Mouse (Mus musculus): ENCODE data around the gene Il4ra.

Gene Il4ra

DNA sequence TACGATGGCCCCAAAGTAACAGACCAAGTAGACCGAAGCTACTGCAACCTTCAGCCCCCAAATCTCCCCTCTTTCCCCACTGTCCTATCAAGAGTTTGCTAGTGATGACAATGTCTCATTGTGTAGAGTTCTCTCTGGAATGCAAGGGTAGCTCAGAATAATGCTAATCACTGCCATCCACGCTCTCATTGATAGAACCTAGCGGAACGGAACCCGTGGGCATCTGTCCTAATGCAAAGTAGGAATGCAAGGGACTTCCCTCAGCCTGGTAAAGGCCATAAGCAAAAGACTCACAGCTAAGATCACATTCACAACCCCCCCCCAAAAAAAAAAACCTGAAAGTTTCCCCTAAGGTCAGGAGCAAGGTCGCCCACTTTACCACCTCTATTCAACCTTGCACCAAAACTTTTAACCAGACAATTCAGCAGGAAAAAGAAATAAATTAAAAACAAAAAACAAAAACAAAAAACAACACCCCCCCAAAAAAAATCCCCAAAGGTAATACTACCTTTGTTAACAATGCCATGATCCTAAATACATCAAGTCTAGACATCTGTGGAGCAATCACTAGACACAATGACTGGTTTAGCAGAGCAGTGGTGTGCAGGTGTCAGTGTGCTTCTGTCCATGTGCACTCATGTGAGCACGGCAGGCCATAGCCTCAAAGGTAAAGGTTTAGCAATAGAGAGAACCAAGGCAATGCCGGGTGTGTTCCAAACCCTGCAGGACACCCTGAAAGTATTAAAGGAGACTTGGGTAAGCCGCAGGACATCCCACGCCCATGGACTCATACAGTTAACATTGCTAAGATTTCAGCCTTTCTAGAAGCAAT lies 45.8 kb downstream of the Il4ra start:
- no peak for ATAC-seq (ENCODE audit: insufficient number of reproducible peaks, low FRiP score, low TSS enrichment)

DNA sequence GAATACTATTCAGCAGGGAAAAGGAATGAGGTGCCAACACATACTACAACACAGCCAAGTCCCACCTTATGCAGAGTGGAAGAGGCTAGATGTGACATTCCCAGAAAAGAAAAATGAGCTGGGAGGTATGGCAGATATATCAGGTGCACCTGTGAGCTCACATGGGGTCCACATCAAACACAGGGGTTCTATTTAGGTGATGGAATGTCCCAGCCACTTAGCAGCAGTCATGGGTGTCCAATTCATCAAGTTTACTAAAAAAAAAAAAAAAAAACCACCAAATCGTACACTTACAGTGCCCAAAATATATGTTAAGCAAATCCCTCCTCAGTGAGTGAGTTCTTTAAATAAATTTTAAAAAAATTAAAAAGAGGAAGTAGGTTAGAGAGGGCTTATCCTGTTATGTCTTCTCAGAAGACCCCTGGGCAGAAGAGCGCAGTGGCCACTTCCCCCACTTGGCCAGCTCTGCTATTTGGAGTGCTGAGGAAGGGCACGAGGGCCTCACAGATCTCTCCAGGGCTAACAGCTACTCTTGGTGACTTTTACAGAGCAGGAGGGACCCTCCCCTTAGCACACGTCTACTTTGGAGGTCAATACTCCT lies 47.6 kb downstream of the Il4ra start:
- no peak for ATAC-seq (ENCODE audit: insufficient number of reproducible peaks, low FRiP score, low TSS enrichment)

DNA sequence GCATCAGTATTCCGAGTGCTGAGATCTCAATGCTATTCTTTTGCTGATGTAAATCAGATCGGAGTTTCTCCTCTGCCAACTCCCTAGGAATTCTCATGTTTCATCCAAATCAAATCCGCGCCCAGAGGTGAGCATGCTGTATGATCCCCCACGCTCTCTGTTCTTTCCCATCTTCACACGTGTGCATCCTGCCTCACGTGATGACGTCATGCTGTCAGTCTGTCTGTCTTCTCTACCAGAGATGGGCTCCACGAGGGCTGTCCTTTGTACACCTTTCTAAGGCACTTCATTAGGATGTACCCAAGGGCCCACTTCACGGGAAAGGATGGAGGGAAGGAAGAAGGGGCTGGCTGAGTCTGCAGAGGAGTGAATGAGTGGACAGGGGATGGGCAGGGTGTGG lies 48.2 kb downstream of the Il4ra start:
- no peak for ATAC-seq (ENCODE audit: insufficient number of reproducible peaks, low FRiP score, low TSS enrichment)

DNA sequence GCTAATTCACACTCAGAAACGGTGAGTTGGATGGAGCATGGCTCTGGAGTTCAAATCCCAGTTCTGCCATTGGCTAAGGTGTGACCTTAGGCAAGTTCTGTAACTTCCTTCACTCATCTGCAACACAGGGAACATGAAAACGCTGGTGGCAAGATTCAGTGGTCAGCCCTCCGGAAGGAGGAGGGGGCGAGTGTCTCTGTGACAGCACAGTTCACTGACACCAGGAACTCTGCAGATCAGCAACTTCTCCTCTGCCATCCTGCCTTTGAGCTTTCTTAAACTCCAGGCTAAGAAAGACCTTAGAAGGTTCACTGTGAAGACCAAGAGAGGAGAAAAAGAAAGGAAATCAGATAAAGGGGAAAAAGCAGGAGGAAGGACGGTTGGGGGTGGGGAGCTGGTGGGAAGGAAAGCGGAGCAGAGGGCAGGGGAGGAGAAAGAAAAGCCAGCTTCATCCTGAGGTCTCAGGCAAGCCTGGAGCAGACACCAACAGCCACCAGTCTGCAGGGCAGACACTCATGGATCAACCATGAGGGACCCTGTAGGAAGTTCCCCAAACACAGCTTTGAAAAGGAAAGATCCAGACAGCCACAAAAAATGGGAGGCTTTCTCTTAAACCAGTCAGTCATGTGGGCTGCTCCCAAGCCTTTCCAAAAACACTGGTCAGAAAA lies 48.8 kb downstream of the Il4ra start:
- ATAC-seq (ENCODE audit: insufficient number of reproducible peaks, low FRiP score, low TSS enrichment), result no peak

DNA sequence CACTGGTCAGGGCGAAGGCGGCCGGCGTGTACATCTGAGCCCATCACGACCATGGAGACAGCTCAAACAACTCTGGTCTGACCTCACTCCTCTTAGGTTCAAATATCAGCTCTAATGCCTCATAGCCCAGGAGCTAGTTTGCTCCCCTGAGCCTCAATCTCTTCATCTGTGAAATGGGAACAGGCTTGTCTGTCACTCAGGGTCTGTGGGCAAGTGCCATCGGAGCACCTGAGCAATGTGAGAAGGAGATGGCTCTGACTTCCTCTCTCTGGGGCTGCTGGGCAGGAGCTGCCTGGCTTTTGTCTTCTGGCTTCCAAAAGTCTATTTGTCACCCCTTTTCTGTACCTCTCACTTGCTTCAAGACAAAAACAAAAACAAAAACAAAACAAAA lies 49.4 kb downstream of the Il4ra start:
- ATAC-seq (ENCODE audit: insufficient number of reproducible peaks, low FRiP score, low TSS enrichment), result no peak

DNA sequence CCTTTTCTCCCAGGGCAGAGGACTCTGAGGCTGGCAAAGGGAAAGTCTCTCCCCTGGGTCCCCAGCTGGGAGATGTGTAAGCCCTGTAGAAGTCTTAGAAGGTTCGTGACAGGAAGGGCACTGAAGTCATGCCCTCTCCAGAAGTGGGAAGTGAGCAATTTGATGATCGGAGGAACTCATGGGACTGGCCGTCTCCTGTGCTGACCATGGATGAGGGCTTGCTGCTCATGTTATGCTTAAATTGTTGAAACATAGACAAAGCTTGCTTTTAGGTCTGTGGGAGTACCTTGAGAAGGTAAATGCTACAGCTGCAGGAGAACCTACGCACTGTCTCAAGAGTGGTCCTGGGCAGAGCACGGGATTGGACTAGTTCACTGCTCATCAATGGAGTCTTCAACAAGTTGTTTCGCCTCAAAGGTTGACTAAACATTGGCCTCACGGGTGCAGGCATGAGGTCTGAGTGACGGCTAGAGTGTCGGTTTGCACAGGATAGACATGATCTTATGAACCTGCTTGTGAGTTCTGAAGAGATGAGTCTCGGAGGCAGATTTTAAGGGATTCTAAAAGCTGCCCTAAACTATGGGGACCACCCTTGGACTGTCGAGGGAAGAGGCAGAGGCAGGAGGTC lies 50.0 kb downstream of the Il4ra start:
- no peak for ATAC-seq (ENCODE audit: insufficient number of reproducible peaks, low FRiP score, low TSS enrichment)

DNA sequence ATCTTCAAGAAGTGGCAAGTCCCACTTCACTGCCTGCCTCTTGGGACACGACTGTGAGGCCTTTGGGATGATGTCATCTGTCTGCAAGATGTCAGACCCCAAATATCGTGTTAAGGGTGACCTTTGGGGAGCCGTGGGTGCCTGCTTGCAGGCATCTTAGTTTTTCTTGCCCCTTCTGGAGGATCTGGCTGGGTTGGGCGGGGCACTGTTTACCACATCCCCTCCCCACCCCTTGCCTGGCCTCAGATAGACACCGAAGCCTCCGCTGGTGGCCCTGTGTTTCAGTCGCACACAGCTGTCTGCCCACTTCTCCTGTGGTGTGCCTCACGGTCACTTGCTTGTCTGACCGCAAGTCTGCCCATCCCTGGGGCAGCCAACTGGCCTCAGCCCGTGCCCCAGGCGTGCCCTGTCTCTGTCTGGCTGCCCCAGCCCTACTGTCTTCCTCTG lies 51.3 kb downstream of the Il4ra start, which contains the start of gene Il21r:
TSS of gene Il21r (plus strand) at position 245 of the 447 bp plus-strand sequence.
- no peak for ATAC-seq (ENCODE audit: insufficient number of reproducible peaks, low FRiP score, low TSS enrichment)

DNA sequence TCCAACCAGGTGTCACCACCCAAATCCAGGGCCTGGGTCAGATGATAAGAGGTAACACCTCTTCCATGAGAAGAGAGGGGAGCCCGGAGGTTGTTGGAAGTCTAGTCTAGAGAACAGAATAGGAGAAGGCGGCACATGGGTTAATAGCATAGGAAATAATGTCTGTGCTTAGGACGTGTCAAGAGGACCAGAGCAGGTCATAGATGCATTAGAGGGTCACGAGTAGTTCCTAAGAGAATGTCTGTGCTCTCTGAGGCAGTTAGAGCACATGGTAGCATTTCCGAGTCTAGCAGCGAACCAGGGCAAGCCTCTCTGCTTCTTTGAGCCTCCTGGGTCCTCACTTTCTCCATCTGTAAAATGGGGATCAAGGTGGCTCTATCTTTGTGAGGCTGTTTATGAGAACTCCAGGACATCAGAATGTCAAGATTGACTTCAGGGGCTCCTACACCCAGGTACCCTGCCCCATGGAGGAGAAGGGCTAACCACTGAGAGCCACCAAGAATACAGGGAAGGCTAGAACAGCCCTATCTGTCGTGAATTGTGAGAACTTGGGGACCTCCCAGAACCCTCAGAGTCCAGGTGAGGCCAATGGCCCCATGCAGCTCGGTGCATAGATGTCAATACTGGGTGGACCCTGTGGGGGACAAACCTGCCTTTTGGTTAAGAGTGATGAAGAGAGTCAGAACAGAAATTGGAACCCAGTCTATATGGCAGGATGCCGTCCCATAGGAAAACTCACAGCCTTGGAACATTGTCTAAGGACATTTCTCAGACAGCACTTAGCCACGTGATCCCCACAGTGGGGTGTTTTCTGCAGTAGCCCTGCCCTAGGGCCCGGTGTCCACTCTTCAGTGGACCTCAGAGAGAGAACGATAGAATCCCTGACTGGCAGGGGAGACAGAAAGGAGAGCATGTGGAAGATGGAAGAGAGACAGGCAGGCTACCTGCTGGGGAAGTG lies 52.7 kb downstream of the Il4ra start:
- ATAC-seq (ENCODE audit: insufficient number of reproducible peaks, low FRiP score, low TSS enrichment), result no peak

DNA sequence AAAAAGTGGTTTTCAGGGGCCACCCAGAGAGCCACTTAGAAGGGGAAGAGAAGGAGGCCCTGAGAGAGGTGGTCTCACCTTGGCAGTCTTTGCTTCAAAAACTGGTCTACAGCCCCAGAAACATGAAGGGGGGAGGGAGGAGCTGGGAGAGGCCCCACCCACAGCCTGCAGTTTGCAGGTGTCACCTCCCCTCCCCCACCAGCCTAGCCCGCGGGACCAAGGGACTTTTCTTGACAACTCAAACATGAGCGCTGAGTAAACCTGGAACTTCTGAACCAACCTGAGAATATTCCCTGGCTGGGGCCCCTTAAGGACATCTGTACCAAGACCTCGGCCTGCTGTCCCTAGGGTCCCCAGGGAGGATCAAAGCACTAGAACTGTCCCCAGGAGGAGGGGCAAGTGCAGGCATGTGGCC lies 53.8 kb downstream of the Il4ra start:
- ATAC-seq (ENCODE audit: insufficient number of reproducible peaks, low FRiP score, low TSS enrichment), result no peak

DNA sequence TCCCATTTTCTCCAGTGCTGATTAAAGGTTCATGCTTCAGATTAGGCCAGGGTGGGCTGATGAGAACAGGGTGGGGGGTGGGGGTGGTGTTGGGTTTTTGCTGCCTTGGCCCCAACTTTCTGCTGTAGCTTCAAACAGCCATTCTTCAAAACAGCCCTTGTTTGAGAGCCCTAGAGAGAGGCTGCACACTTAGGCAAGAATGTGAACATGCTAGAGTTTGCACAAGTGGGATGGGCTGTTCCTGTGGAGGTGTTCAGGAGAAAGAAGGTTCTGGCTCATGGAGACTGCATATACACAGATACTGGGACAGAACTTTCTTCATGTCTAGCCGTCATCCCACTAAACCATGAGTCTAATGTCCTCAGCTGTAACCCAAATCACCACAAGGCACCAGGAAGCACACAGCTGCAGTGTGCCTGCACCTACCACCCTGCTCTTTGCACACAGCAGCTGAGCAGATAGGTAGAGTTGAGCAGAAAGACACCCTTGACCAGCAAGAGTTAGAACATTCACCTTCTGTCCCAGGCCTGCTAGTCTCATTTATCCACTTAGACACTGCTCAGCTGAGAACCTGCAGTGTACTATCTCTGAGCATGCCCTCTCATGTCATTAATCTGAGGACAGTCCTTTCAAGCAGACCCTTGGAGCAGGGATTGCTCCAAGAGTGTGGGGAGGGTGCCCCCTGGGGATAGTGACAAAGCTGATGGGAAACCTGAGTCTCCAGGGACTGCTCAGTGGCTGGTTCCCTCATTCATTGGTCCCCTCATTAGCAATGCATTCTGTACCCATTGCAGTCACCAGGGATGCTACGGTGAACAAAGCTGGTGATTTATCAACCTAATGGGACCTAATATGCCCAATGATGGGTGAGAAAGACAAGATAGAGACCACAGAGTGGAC lies 54.6 kb downstream of the Il4ra start:
- ATAC-seq (ENCODE audit: insufficient number of reproducible peaks, low FRiP score, low TSS enrichment), result no peak

DNA sequence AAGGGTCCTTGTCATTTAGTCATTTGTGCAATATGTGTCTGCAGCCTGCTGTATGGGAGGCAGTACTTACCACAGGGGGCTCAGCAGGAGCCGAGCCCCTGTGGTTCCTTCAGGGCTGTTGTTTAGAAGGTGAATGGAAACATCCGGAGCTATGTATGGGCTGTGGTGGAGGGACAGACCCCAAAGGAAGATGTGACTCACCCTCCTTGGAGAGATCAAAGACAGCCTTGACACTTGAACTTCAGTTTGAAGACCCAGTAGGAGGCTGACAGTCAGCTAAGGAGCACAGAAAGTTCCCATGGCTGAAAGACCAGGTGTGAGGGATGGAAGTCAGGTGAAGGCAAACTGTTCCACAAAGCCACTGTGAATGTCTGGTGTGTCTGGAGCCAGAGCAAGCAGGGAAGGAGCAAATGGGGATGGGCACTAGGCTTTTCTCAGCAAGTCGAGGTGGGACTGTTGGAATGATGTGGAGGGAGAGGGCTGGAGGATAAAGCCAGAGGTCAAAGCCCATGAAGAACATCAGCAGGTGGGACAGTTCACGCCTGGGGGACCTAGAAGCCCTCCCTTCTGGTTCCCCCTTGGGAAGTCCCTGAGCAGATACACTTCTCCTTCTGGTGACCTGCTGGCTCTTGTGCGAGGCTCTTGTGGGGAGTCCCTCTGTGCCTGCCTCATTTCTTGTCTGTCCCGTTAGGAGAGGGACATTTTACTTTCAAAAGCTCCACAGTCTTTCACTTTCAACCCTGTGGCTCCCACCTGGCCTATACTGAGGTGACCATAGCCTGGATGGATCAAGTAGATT lies 55.7 kb downstream of the Il4ra start:
- ATAC-seq (ENCODE audit: insufficient number of reproducible peaks, low FRiP score, low TSS enrichment), result no peak

DNA sequence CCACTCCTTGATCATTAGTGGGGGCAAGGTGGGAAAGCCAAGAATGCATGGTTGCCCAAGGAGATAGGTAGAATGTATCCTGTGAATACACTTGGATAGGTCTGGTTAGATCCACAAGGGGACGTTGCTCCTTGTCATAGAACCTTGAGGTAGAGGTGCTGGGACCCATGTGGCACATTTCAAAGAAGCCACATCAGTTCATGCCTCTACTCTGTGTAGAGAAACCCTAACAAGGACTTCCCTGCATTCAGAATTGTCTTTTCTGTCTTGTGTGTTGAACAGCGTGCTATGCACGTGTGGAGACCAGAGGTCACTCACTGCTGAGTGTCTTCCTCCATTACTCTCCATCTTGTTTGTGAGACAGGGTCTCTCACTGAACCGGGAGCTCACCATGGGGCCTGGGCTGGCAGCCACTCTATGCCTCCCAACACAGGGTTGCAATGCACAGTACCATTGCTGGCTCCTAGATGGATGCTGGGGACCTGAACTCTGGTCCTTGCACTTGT lies 56.3 kb downstream of the Il4ra start:
- ATAC-seq (ENCODE audit: insufficient number of reproducible peaks, low FRiP score, low TSS enrichment), result no peak

DNA sequence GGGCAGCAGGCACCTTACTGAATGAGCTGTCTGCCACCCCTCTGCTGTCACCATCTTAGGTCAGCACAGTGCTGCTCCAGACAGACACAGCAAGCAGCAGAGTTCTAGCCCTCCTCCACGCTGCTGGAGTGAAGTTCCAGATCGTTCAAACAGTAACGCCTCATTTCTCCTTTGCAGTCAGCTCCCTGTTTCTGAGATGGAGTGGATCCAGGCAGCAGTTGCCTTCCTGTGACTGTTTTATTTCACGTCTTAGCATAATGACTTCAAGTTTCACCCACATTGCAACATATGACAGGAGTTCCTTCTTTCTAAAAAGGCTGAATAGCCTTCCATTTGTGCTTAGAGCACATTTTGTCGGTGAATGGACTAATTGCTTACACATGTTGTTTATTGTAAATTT lies 61.7 kb downstream of the Il4ra start:
- ATAC-seq (ENCODE audit: insufficient number of reproducible peaks, low FRiP score, low TSS enrichment), result no peak

DNA sequence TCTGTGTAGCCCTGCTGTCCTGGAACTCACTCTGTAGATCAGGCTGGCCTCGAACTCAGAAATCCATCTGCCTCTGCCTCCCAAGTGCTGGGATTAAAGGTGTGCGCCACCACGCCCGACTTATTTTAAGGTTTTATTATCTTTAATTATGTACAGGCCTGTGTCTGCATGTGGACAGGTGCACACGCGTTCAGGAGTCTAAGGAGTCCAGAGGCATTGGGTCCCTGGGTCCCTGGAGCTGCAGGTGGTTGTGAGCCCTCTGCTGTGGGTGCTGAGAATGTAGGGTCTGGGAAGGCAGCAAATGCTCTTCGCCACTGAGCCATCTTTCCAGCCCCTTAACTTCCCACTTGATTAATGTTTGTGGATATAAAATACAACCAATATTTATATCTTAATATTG lies 63.5 kb downstream of the Il4ra start:
- no peak for ATAC-seq (ENCODE audit: insufficient number of reproducible peaks, low FRiP score, low TSS enrichment)

DNA sequence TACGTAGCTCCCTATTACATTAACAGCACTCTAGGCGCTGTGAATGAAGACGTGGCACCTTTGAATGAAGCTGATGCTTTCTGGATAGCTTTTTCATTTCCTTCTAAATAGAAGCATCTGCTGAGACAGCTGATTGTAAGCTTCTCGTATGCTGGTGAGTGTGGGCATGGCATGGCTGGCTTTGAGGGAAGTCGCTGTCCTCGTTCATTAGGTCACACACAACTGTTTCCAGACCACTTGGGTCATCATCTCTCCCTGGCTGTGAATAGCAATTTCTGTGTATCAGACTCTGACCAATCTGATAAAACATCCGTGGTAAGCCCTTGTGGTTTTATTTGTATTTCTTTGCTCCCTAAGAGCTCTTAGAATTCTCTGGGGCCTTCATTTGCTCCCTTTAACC lies 66.1 kb downstream of the Il4ra start:
- ATAC-seq (ENCODE audit: insufficient number of reproducible peaks, low FRiP score, low TSS enrichment), result no peak

DNA sequence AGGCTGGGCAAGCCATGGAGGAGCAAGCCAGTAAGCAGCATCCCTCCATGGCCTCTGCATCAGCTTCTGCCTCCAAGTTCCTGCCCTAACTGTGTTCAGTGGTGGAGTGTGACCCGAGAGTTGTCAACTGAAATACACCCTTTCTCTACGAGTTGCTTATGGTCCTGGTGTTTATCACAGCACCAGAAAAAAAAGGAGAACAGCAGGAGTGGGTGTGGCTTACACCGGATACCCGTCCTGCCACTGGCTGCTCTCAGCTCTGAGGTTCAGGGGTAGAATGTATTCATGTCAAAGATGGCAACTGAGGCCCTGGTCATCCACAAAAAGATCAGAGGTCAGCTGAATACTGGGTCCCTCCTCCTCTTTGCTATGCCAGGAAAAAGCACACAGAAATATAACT lies 68.2 kb downstream of the Il4ra start:
- no peak for ATAC-seq (ENCODE audit: insufficient number of reproducible peaks, low FRiP score, low TSS enrichment)

DNA sequence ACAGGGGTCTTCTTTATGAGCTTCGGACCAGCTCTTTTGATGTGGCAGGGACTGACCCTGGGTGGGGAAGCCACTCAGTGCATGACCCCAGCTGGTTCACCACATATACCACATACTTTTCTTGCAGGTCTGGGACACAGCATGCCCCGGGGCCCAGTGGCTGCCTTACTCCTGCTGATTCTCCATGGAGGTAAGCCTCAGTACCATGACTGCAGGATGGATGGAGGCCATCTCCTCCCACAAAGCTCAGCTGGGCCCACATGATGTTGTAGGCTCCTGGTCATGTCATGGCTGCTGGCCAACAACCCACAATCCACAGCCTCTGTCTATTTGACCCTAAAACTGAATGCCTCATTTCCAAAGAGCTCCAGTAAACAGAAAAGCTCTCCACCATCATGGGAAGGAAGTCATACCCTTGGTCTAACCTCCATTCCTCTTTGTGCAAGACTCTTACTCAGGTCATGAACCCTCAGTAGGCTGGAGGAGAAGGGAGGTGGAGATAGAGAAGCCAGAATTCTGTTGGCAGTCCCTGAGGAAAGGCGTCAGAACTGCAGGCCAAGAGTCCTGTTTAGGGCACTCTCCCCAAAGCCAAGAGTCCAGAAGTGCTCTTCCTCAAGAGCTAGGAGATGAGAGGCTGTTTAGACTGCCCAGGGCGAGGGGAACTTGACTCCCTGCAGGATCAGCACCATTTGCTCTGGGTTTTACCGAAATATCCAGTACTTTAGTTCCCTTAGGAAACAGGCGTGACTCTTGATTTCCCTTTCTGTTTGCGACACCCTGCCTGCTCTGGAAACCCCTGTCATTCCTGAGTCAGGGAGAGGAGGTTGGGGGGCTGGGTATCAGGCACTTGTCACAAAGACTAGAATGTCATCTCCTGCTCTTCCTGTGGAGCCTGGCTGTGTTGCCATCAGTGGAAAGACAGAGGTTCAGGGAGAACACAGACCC lies 71.1 kb downstream of the Il4ra start:
- ATAC-seq (ENCODE audit: insufficient number of reproducible peaks, low FRiP score, low TSS enrichment), result no peak

All from cerebellum, adult (tissue).